Mouse (Mus musculus) WW6 (cell line): ENCODE measurements around the gene Aebp1.
A peak's percentile ranks its signal among the peaks of the same experiment; 100 is the strongest.
"Not testable (repeated sequence)": the region's sequence is repeated elsewhere in the genome, so short reads cannot be mapped to it uniquely, and the experiment has no call there.

Experiments used
- DNase-seq: peaks from one replicate; pipeline ENCODE4 v3.0.0-alpha.2; 2013; ENCODE audit warnings: low read depth, low spot score

Gene Aebp1

DNA sequence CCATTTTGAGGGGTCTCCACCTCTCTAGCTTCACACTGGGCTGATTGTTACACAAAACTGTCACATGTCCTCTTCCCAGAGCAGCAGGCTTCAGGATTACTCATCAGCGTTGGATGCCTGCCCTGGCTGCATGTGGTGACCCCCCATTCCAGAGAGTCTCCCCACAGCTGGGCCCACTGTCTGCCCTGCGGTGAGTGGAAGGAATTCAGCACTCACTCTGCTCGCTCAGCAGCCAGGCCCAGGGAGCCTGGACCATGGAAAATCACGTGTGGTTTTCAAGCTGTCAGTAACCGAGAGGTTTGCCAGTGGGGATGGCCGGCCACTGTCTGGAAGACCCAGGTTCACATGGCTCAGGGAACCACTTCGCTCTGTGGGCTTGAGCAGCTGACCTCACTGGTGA lies 5.8 kb upstream of the Aebp1 start:
- DNase-seq, result no peak

DNA sequence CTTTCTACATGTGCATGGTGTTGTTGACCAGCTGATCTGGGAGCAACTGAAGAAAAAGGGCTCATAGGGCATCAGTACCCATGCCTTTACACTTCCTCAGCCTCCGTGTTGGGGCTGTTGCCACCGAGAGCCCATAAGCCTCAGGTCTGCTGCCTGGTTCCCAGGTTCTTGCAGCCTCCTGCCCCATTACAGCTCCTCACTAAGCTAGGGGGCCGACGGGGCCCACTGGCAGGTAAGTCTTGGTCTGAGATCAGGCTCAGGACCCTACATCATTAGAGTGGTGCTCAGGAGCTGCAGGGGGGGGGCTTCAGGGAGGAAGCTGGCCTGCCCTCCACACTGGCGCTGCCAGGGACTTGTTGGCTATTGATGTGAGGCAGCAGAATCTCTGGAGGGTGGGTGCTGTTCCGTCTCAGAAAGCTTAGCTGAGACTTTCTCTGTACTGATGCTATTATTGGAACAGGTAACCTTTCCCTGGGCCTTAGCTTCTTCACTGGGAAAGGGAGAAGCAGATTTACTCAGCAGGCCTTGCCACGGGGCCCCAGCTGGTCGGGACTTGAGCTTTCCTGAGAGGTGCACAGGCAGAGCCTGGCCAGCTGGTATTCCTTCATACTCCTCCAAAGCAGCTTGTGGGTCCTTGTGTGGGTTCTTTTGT lies 5.1 kb upstream of the Aebp1 start:
- DNase-seq, result no peak

DNA sequence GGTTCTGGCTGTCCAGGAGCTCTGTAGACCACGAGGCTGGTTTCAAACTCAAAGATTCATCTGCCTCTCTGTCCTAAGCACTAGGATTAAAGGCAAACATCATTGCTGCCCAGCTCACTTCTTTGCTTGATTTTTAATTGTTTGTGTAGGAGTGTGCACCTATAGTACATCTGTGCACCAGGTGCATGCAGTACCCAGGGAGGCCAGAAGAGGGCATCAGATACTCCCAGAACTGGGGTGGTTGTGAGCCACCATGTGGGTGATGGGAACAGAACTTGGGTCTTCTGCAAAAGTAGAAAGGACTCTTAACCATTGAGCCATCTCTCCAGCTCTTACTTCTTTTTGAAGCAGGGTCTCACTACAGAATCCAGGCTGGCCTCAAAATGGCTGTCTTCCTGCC lies 3.0 kb upstream of the Aebp1 start:
- DNase-seq, result no peak

DNA sequence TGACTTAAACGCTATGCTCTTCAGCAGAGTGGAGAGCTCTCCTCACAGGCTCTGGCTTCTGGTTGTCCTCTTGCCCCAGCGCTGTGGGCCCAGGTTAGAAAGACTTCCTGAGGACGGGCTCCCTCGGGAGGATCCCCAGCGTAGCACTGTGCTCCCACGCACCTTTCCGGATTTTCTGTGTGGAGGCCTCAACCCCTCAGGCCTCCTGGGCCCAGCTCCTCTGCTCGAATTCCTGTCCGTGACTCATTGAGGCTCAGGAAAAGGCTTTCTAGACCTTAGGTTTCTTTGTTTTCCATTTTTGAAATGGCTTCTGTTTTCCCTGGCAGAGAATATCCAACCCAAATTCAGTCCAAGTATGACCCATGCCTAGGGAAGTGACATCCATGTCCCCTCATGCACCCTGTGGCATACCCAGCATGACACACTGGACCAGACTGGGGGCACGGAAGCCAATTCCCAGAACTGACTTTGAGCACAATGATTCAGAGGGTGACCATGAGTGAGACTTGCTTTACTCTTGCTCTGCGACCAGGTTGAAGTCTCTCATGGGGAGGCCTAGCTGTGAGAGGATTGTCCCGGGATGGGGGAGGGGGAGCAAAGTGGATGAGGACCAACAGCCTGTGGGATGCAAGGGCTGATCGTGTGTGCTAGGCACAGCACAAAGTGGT lies 1.7 kb upstream of the Aebp1 start:
- no peak for DNase-seq

DNA sequence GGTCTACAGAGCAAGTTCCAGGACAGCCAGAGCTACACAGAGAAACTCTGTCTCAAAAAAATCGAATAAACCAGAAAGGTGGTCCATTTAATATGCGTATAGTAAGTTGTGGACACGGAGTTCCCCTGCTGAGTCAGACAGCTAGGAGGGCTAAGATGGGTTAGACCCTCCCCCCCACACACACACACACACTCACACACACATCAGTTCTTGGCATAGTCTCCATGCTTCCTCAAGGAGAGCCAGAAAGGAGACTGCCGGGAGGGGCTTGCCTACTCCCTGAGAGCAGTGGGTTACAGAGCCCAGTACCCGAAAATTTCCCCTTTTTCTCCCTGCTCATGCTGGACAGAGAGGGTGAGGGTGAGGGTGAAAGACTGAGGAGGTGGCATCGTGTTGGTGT lies 1.1 kb upstream of the Aebp1 start:
- DNase-seq, result no peak

DNA sequence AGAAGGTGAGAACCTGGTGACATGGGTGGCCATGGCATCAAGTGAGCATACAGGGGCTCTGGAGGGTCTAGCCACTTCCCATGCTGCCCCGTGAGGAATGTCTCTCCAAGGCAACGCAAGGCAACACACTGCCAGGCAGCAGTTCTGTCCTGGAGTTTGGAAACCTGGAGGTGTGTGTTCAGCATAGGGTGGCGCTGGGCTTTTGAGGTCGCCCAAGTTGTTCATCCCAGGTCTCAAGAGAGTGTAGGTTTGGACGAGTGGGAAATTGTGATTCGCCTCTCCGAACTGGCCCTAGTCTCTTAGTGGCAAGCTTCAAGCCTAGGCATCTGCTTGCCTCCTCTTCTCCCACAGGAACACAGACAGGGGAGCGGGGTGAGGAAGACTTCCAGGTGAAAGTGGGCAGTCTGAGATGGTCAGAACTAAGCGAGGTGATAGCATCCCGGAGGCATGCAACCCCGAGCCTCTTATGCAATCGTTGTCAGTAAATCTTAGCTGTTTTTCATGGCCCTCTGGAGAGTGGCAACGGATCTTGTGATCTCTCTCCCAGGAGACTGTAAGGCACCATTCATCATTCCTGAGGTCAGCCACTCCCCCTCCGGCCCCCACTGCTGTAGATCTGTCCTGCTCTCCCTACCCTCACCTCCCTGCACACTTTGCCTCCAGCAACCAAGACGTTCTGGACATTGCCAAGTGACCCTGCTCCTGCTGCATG lies 803 bp downstream of the Aebp1 start:
- no peak for DNase-seq

DNA sequence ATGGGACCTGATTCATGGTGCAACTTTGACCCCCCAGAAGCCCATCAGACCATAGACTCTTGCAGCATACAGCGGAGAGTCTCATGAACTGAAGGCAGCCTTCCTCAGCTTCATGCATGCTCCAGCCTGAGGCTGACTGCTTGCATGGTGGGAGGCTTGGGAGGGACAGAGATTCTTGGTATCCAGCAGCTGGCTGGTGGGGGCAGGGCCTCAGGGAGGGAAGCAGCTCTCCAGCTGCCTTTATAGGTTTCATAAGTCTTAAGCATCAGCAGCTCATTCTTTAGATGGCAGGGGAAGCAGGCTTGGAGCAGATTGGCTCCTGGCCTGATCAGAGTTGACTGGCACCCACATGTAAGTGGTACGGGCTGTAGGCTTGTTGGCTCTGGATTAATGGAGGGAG lies 5.4 kb downstream of the Aebp1 start:
- no peak for DNase-seq

DNA sequence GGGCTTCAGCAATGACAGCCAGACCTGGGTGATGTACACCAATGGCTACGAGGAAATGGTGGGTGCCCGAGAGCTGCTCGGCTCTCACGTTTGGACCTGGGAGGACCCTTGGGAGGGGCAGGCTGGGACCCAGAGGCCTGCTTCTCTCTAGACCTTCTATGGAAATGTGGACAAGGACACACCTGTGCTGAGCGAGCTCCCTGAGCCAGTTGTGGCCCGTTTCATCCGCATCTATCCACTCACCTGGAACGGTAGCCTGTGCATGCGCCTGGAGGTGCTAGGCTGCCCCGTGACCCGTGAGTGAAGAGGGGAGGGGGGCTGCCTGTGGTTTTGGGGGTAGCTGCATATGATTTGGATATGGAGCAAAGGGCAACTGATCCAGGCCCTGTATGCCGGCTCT lies 6.6 kb downstream of the Aebp1 start:
- no peak for DNase-seq

DNA sequence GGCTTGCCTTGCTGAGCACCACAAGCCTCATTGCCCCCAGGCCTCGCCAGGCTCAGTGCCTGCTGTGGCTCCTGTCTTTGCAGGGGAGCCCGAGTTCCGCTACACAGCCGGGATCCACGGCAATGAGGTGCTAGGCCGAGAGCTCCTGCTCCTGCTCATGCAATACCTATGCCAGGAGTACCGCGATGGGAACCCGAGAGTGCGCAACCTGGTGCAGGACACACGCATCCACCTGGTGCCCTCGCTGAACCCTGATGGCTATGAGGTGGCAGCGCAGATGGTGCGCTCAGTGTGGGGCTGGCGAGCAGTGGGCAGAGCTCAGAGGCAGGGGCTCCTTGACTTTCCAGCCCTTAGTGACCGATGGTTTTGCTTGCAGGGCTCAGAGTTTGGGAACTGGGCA lies 7.6 kb downstream of the Aebp1 start:
- no peak for DNase-seq

DNA sequence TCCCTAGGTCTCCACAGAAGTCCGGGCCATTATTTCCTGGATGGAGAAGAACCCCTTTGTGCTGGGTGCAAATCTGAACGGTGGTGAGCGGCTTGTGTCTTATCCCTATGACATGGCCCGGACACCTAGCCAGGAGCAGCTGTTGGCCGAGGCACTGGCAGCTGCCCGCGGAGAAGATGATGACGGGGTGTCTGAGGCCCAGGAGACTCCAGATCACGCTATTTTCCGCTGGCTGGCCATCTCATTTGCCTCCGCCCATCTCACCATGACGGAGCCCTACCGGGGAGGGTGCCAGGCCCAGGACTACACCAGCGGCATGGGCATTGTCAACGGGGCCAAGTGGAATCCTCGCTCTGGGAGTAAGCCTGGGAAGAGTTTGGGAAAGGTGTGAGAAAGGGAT lies 8.3 kb downstream of the Aebp1 start:
- DNase-seq, result no peak

DNA sequence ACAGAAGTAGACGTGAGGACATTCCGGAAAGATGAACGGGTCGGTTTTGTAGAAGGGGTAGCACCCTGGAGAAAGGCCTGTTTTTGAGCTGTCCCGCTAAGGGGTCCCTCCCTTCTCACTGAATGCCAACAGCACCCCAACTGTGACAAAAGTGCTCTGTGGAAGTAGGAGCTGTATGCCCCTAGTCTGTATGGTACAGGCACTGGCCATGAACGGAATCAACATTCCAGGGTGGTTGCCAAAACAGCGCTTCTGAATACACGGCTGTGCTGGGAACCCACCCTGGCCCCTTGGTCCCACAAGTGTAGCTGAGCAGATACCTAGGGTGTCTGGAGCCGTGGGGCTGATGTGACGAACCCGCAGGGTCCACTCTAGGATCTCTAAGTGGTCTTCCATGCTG lies 11.0 kb downstream of the Aebp1 start:
- no peak for DNase-seq

DNA sequence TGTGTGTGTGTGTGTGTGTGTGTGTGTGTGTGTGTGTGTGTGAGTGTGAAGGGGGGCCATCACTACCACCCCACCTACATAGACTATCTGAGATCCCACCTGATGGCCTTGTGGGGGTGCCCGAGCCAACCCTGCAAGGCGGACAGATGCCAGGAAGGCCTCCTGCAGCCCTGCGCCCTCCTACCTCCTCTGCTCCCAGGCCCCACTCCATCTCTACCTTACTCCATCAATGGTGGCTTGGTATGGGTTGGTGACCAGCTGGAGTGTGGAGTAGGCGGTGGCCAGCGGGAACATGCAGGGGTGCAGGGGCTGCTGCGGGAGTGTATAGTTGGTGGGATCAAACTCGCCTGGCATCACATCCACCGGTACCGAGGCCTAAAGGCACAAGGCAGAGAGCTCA lies 11.4 kb downstream of the Aebp1 start:
- DNase-seq, result no peak

DNA sequence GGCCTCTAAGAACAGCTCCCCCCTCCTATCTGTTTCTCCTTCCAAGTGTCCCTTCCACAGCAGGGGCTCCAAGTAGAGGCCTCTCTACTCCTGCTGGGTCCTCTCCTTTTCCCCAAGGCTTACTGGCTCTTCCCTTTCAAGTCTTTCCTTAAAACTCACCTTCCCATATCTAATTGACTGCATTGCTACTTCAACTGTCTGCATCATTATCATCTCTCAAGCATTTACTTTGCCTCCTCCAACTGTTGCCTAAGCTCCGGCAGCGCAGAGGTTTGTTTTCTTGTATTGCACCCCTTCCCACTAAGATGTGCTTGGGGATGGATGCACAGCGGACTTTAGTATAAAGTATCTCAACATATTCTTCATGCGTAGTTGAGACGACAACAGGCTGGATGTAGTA lies 15.7 kb downstream of the Aebp1 start:
- no peak for DNase-seq

DNA sequence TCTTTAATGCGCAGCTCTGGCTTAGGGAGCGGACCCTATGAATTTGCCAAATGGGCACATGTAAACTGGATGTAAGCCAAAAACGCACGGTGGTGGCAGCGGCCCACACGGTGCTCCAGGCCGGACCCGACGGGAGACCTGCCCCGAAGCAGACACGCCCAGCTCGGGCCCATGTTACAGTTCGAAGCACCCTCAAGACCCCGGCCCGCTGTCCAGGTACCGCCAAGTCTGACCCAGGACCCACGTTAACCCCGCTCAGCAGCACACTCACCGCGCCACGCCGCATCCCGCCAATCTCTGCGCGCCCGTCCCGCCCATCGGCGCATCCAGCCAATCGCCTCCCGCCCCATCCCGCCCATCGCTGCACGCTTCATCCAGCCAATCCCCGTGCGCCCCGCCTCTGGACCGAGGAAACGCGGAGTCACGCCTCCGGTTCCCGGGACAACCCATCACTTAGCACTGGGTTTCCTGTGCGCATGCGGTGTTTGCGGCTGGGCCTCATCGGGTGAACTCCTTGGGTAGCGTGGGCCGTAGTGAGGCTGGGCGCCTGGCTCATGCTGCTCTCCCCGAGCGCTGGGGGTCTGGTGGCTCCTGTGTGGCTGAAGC lies 16.3 kb downstream of the Aebp1 start, which contains the start of gene Pold2:
TSS of gene Pold2 (minus strand) at position 372 of the 606 bp plus-strand sequence.
- peak; percentile 99 for DNase-seq

DNA sequence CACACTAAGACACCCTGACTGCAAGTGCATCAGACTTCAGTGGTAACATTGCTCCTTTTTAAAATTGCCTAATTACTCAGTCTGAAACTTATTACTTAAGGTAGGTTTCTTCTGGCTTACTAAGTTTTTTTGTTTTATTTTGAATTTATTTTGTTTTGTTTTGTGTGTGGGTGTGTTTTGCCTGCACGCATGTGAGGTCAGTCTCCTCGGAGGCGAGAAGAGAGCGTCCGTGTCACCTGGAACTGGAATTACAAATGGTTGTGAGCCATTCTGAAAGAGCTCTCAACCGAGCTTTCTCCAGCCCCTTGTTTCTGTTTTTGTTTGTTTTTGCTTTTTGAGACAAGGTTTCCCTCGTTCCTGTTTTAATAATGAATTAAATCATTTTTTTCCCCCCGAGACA lies 16.9 kb downstream of the Aebp1 start:
- no peak for DNase-seq

DNA sequence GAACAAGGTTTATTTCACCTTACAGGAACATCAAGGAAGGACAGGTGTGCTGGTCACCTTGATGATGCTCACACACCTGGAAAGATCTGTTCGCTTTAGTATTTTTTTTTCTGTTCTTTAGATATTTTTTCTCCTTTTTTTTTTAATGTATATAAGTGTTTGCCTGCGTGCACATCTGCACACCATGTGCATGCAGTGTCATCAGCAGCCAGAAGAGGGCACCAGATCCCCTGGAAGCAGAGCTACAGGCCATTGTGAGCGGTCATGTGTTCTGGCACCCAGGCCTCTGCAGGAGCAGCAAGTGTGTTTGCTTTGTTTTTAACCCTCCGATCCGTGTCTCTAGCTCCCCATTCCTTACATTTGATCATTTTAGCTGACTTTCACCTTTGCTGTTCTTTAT lies 18.2 kb downstream of the Aebp1 start:
- no peak for DNase-seq

DNA sequence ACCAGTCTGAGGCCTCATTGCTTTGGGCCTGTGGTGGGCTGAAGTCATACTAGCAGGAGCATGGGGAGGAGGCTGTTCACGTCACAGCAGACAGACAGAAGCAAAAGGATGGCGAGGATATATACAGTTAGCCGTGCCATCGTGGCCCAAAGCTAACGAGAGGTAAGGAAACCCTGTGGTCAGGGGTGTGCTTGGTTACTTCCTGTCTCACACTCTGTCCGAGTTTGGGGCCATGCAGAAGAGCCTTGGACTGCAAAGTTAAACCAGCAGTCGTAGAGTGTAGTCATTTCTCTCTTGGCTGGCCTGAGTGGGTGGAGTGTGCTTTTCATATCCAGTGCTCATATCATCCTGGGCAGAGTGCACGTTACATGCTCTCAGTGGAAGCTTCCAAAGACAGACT lies 20.8 kb downstream of the Aebp1 start:
- no peak for DNase-seq

DNA sequence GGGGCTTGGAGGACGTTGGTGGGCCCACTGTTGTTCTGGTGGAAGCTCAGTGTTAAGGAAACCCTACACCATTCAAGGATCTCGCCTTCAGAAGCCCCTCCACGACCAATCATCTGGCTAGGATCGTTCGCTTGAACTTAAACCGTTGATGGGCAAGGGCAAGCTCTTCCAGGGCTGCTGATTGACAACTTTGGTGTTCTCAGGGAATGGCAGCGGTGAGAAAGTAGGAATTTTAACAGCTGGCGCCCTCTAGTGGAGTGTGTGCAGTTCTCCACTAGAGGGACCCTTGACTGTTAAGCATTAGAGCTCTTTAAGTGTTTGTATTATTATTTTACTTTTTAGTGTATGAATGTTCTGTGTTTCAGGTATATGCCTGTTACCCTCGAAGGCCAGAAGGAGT lies 24.4 kb downstream of the Aebp1 start:
- DNase-seq, result no peak

DNA sequence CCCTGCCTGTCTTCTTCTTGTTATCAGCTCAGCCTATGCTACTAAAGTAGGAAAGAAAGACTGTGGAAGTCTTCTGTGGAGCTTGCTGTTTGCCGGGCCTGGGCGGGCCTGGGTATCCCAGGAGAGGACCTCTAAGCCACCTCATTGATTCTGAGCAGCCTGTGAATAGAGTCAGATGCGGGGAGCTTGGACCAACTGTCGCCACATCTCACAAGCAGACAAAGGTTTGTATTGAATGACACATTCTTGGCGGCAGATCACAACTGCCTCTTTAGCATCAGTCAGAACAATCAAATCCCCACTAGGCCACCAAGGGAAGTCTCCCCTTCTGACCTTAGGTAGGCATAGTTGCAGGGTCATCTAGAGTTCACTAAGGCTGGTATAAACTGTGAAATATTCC lies 25.5 kb downstream of the Aebp1 start:
- no peak for DNase-seq

DNA sequence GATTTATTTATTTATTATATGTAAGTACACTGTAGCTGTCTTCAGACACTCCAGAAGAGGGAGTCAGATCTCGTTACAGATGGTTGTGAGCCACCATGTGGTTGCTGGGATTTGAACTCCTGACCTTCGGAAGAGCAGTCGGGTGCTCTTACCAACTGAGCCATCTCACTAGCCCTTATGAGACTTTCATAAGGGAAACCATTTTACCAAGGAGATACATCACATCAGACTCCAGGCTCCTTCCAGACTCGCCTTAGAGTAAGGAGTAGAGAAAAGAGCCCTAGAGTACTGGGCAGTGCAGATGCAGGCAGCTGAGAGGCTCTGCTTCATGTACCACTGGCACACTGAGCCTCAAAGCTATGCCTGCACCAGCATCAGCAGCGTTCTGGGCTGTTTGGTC lies 26.8 kb downstream of the Aebp1 start:
- DNase-seq, result not testable (repeated sequence)

DNA sequence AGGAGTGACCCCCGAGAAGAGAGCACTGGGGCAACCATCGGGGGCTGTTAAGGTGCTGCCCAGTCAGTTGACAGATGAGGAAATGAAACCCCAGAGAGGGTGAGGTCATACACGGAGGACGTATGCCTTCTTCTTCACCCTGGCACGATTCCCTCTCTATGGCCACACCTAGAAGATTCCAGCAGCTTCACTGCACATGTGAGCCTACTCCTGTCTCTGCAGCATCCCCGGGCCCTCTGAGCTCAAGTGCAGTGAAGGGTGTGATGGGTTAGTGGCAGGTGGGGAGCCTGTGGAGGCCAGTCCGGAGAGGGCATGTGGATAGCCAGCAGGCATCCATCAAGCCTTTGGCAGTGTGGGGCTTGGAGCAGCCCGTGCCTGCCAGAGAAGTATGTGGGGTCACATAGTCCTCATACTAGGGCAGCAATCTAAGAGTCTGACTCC lies 30.4 kb downstream of the Aebp1 start:
- DNase-seq, result no peak

DNA sequence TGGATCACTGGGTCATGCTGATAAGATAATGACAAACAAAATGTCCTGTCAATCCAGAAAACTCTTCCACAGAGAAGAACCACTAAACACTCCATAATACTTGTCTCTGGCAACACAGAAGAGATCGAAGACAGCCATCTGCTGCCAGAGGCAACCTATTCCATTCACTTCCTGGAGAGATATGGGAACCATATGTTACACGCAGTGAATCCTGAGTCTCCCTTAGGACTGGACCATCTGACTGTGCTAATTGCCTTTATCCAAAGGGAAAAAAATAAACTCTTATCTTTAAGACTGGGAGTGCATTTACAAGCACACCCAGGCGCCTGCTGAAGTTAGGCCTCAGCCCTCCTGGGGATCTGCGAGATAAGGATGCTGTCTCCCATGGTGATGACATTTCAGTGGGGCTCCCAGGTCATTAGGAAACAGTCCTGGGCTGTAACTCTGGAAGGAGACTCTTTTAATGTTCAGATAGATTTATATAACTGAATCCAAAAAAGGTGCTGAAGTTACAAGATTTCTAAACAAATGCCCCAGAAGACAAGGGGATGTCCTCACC lies 31.1 kb downstream of the Aebp1 start:
- DNase-seq, result no peak
